Mouse (Mus musculus) neural tube, embryonic 14.5 days (tissue): ENCODE measurements around the gene Rps27. TPM values are rescaled to one million over a fixed set of nuclear protein-coding genes. Genes with fewer than 3 reads are reported as not detected.
"Not testable (repeated sequence)": the region's sequence is repeated elsewhere in the genome, so short reads cannot be mapped to it uniquely, and the experiment has no call there.

Source experiments
- ATAC-seq: fragments of 200-750 bp; cut with Nextera tagmentation; 2 replicates; pipeline ENCODE4 v1.8.0; 2017; ENCODE audit warnings: low read depth, mild to moderate bottlenecking, moderate TSS enrichment, moderate library complexity
- H3K27ac ChIP-seq: fragments of 300-500 bp; sonication (generic); 2 replicates; pipeline ENCODE4 v1.5.1; 2014; ENCODE audit warnings: low read depth, mild to moderate bottlenecking, control low read depth, low read length, moderate library complexity, mixed read lengths
- H3K27me3 ChIP-seq: fragments of 300-500 bp; sonication (generic); 2 replicates; pipeline ENCODE4 v1.6.1; 2014; ENCODE audit warnings: low read length; ENCODE audit not compliant: control insufficient read depth, insufficient read depth
- H3K36me3 ChIP-seq: fragments of 300-500 bp; sonication (generic); 2 replicates; pipeline ENCODE4 v1.6.1; 2014; ENCODE audit warnings: low read length, mixed read lengths; ENCODE audit not compliant: control insufficient read depth, insufficient read depth
- H3K4me1 ChIP-seq: fragments of 300-500 bp; sonication (generic); 2 replicates; pipeline ENCODE4 v1.6.1; 2014; ENCODE audit warnings: low read length; ENCODE audit not compliant: control insufficient read depth, insufficient read depth
- H3K4me2 ChIP-seq: fragments of 300-500 bp; sonication (generic); 2 replicates; pipeline ENCODE4 v1.6.1; 2014; ENCODE audit warnings: mild to moderate bottlenecking, low read depth, low read length, control low read depth
- H3K4me3 ChIP-seq: fragments of 300-500 bp; sonication (generic); 2 replicates; pipeline ENCODE4 v1.5.1; 2014; ENCODE audit warnings: low read depth, low read length, control low read depth, mixed read lengths
- H3K9ac ChIP-seq: fragments of 300-500 bp; sonication (generic); replicated peaks from 2 replicates; pipeline ENCODE4 v1.6.1; 2014; ENCODE audit warnings: low read depth, mild to moderate bottlenecking, control low read depth, low read length, mixed read lengths
- H3K9me3 ChIP-seq: fragments of 300-500 bp; sonication (generic); 2 replicates; pipeline ENCODE4 v1.6.1; 2016; ENCODE audit warnings: low read length; ENCODE audit not compliant: control insufficient read depth
- WGBS: fragments of 180-500 bp; shearing (Covaris S2); extraction: QIAGEN DNeasy Blood & Tissue Kit; methylation state at CpG from one replicate; pipeline ENCODE4 v1.1.7; 2014; 5-methylcytosine and 5-hydroxymethylcytosine counted together
- polyA plus RNA-seq: library from polyadenylated mRNA; unstranded; fragments of >200 nt; fragmentation: Nextera tagmentation; extraction: Ambion mirVana; gene quantifications from 2 replicates; pipeline ENCODE4 v1.2.1, GENCODE M21; 2014

Rps27 gene
- polyA plus RNA-seq = 896 and 936 TPM in 2 replicates

DNA sequence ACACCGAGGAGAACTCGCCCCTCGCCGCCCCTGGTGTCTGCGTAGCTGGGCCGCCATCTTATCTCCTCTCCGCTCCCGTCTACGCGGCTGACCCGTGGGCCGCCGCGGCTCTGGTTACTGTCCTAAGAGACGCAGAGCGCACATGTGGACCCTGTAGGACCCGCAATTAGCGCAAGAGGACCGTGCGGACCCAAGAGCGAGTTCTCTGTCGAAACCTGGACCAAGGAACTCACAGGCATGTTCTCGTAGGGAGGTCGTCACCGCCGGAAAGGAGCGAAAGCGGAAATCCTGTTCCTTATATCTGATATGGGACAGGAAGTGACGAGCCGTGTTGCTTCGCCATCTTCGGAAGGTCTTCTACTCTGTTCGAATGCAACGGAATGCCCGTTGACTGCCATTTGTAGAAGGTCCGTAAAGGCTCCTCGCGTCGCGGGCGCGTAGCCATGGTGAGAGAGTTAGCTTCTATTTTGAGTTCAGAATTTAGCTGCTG is at the start of gene Rps27, which contains the start of gene Rab13:
TSS of gene Rps27 (minus strand) at position 275 of the 490 bp plus-strand sequence.
TSS of gene Rab13 (plus strand) at position 319 of the 490 bp plus-strand sequence.
- peak; percentile 94 for ATAC-seq
- WGBS = under 1% methylated on average over 42 of the region's 42 CpGs
- Histone ChIP-seq H3K4me1 (peaks cover 21% of the 10 kb centered on the region), H3K27me3 (no peaks in the 10 kb centered on the region), H3K4me2 (peak within 1 kb of the TSS; percentile 95), H3K36me3 (peaks cover 34% of the 10 kb centered on the region), H3K9ac (peak within 1 kb of the TSS; percentile 79), H3K27ac (peak within 1 kb of the TSS; percentile 84), H3K9me3 (no peaks in the 10 kb centered on the region), H3K4me3 (peak within 1 kb of the TSS; percentile 90)

DNA sequence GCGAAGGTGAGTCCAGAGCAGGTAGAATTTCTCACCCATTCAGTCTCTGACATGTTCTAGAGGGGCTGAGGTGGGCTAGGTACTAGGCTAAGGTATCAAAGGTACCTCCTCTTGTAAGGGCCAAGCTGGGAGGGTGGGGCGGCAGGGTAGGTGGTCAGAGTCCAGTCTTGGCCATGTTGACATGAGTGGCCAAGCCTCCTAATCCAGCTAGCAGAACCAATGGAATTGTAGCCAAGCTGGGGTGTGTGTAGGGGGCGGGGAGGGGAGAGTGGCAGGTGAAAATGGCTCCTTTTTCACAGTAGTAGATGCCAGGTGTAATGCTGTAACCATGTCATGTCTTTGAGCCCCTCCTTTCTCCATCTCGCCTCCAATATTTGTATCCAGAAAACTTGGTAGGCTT is 45.1 kb upstream of the Rps27 start:
- H3K27ac ChIP-seq = no peak overlapping the region
- H3K4me2 ChIP-seq = no peak overlapping the region
- peaks cover 7% of the 10 kb centered on the region for H3K4me1 ChIP-seq
- peaks cover 50% of the 10 kb centered on the region for H3K36me3 ChIP-seq
- H3K9me3 ChIP-seq = no peaks in the 10 kb centered on the region
- H3K9ac ChIP-seq = no peak overlapping the region
- no peak overlapping the region for H3K4me3 ChIP-seq
- 96% methylated on average over 4 of the region's 4 CpGs for WGBS
- ATAC-seq = no peak
- H3K27me3 ChIP-seq = no peaks in the 10 kb centered on the region

DNA sequence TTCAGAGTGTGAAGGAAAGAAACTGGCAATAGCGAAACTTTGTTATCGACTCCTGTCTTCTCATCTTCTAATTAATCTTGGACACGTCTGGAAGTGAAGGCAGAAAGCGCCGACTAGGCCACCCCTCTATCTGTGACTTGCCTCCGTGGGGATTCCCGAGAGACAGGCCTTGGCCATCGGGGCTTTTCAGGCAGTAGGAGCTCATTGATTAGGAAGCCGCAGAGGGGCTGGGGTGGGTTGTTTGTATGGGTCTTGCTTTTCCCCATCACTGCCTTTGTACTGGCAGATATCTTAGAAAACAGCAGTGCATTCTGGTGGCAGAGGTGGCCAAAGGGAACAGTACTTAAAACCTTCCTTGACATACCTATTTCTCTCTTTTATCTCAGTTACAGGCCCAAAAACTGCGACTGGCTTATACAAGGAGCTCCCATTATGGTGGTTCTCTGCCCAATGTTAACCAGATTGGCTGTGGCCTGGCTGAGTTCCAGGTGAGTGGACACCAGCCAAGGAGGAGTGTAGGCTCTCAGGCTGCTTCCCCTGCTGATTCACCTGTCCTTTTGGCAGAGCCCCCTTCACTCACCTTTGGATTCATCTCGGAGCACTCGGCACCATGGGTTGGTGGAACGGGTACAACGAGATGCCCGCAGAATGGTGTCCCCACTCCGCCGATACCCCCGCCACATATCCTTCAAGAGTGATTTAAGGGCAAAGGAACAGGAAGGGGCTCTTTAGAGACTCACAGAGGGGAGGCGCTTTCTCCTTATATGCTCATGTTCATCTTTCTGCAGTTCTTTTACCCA is 43.5 kb upstream of the Rps27 start:
- 90% methylated on average over 19 of the region's 19 CpGs for WGBS
- H3K4me2 ChIP-seq = no peak overlapping the region
- H3K27ac ChIP-seq = no peak overlapping the region
- no peak for ATAC-seq
- H3K36me3 ChIP-seq = peaks cover 40% of the 10 kb centered on the region
- H3K9me3 ChIP-seq = no peaks in the 10 kb centered on the region
- H3K9ac ChIP-seq = no peak overlapping the region
- H3K4me1 ChIP-seq = peaks cover 7% of the 10 kb centered on the region
- H3K4me3 ChIP-seq = no peak overlapping the region
- no peaks in the 10 kb centered on the region for H3K27me3 ChIP-seq

DNA sequence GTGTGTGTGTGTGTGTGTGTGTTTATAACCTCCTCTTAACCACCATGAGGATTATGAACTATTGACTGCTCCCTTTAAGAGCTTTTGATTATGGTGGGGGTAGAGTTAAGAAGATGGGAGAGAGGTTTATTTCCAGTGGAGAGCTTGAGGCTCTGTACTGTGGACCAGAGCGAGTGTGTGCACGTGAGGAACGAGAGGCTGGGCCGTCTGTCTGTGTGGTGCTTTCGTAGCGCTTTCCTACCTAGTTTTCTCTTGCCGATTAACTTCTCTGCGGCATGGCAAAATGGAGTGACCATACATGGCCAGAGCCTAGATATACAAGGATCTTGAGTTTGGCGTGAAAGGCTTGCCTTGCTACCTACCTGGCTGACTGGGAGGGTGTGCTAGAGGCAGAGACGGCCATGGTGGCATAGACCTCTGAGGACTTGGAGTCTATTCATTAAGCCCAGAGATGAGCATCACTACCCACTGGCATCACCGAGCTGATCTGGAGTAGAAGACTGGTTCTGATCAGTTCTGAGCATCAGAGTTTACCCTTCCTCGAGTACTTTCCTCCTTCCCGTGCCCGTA is 42.4 kb upstream of the Rps27 start:
- H3K4me1 ChIP-seq = peaks cover 7% of the 10 kb centered on the region
- H3K27me3 ChIP-seq = no peaks in the 10 kb centered on the region
- ATAC-seq = no peak
- no peak overlapping the region for H3K9ac ChIP-seq
- H3K4me3 ChIP-seq = no peak overlapping the region
- WGBS = 96% methylated on average over 14 of the region's 14 CpGs
- H3K36me3 ChIP-seq = peaks cover 32% of the 10 kb centered on the region
- no peak overlapping the region for H3K27ac ChIP-seq
- H3K9me3 ChIP-seq = no peaks in the 10 kb centered on the region
- H3K4me2 ChIP-seq = no peak overlapping the region; the same call in 1 of the 2 replicates

DNA sequence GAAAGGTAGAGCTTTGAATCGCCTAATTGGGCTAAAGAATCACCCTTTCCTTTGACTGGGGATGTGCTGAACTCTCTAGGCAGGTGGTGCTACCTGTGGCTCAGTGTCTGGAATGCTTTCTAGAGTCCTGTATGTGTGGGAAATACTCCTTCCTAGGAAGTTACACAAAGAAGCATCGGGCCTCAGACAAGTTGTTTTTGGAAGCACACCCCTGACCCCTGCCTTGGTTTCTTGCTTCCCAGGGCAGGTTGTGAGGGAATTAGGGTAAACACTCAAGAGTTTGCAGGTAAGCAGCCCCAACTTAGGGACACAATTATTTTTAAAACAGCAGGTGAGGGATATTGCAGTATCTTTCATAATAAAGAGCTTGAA is 41.7 kb upstream of the Rps27 start:
- peak overlapping the region; percentile 93 for H3K4me3 ChIP-seq
- WGBS = 24% methylated on average over 2 of the region's 2 CpGs
- no peaks in the 10 kb centered on the region for H3K9me3 ChIP-seq
- no peak for ATAC-seq
- peak overlapping the region; percentile 91 for H3K4me2 ChIP-seq
- no peaks in the 10 kb centered on the region for H3K27me3 ChIP-seq
- H3K9ac ChIP-seq = peak overlapping the region; percentile 87
- H3K4me1 ChIP-seq = peaks cover 7% of the 10 kb centered on the region
- peaks cover 29% of the 10 kb centered on the region for H3K36me3 ChIP-seq
- no peak overlapping the region for H3K27ac ChIP-seq

DNA sequence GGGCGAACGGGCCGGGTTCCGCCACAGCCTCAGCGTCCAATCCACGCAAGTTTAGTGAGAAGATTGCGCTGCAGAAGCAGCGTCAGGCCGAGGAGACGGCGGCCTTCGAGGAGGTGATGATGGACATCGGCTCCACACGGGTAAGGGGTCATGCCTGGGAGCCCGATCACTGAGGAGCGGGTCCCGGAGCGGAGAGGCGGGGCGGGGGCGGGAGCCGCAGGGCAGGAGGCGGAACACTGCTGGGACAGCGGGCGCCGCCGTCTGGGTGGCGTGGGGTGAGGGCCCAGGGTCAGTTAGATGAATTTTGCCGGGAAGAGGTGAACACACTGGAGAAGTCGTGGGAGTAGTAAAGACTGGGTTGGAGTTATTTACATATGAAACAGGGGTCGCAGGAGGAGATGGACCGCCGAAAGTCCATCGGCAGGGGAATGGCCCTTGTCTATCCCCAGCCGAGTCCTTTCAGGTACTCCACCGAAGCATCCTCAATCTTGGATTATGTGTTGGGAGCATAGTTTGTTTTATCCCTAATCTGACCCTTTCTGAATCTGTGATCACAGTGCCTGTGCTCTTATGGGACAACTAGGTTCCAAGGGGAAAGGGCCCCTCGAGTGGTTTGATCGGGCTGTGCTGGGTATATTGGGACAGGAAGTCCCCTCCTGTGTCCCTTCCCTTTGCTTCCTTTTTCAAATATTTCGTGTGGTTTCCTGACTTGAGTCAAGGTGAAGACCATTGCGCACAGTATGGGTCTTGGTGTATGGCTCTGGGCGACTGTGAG is 41.2 kb upstream of the Rps27 start:
- H3K4me1 ChIP-seq = peaks cover 7% of the 10 kb centered on the region
- peak overlapping the region; percentile 93 for H3K4me3 ChIP-seq
- H3K36me3 ChIP-seq = peaks cover 23% of the 10 kb centered on the region
- 1% methylated on average over 41 of the region's 41 CpGs for whole genome bisulfite sequencing
- H3K27ac ChIP-seq = peak overlapping the region; percentile 82
- H3K4me2 ChIP-seq = peak overlapping the region; percentile 91
- H3K9me3 ChIP-seq = no peaks in the 10 kb centered on the region
- peak overlapping the region; percentile 87 for H3K9ac ChIP-seq
- no peaks in the 10 kb centered on the region for H3K27me3 ChIP-seq
- ATAC-seq = peak; percentile 47

DNA sequence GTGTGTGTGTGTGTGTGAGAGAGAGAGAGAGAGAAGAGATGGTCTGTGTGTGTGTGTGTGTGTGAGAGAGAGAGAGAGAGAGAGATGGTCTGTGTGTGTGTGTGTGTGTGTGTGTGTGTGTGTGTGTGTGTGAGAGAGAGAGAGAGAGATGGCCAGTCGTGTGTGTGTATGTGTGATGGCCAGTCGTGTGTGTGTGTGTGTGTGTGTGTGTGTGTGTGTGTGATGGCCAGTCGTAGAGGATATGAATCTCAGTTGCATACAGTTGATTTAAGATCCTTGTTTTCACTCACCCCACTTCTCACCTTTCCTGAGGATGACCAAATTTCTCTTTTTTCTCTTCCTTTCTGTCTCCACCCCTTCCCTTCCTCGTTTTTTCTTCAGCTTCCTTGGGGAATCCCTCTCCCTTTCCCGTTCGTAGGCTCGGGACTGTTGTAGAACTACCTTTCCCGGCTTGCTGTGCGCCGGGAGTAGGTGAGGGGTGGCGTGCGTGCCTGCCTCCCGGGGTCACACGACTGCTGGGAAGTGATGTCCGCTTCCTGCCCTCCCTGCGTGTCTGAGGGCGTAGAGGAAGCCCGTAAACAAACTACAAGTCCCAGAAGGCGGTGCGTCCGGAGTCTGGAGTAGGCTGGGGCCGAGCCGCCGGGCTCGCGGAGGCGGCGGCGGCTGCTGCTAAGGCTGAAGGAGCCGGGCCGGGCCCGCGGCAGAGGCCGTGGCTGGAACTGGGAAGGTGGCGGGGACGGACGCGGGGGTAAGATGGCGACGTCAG is 40.4 kb upstream of the Rps27 start, which contains the start of gene Crtc2:
TSS of gene Crtc2 (plus strand) at position 511 of the 766 bp plus-strand sequence.
- Histone ChIP-seq H3K4me2 (peak within 1 kb of the TSS; percentile 91), H3K9me3 (no peaks in the 10 kb centered on the region), H3K9ac (peak within 1 kb of the TSS; percentile 87), H3K27ac (peak within 1 kb of the TSS; percentile 82), H3K4me3 (peak within 1 kb of the TSS; percentile 93), H3K4me1 (peaks cover 8% of the 10 kb centered on the region), H3K27me3 (no peaks in the 10 kb centered on the region), H3K36me3 (peaks cover 17% of the 10 kb centered on the region)
- peak; percentile 97 for ATAC-seq
- WGBS = 2% methylated on average over 40 of the region's 40 CpGs

DNA sequence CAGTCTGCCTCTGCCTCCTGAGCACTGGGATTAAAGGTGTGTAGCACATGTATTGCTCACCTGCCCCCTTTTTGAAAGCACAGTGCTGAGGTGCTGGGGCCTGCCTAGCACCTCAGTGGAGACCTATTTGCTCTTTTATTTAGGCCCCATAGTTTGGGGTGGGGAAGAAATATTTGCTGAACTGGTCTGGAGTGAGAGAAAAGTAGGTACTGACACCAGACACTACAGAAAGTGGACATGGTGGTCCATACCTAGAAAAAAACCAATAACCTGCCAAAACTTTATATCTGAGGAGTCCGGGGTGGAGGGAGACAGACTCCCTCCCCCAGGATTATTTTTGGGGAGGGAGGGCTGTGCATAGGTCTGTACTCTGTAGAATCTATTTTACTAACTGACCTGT is 39.7 kb upstream of the Rps27 start:
- H3K27ac ChIP-seq, H3K9me3 ChIP-seq, H3K27me3 ChIP-seq, ATAC-seq, H3K9ac ChIP-seq, H3K4me3 ChIP-seq: not testable (repeated sequence)
- Histone ChIP-seq H3K4me2 (peak overlapping the region; percentile 91; the same call in 1 of the 2 replicates), H3K4me1 (peaks cover 11% of the 10 kb centered on the region), H3K36me3 (peaks cover 12% of the 10 kb centered on the region)
- WGBS = 82% methylated on average over 1 of the region's 1 CpGs
